In the genomic region with DNA sequence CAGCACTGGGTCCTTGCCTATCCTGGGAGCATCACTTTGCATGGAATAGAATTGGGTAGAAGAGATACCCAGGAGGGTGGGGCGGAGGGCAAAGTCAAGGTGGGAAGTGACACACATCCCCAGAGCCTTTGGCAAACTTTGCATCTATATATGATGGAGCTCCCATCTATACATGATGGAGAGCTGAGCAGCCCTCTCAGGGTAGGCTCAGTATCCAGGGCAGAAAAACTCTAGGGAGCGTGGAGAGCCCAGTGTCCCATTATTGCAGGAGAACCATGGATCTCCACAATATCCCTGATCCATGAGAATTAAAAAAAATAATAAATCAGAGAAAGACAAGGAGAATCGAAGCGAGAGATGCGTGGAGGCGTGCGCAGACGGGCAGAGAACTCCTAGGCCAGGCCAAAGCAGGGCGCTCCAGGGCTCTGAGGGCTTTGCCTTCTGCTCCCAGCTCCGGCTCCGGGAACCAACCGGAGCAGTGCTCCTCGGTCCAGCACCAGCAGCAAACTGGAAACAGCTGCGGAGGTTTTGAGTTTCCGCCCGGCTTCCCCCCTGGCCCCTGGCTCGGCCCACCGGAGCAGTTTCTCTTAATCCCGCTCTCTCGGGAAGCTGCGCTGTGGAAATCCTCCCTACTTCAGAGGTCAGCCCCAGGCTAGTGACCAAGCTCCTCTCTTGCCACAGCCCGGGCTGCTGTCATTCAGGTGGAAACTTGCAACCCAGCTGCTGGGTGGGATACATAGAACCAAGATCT, we compare ENCODE assay signal across 16 mouse cellular contexts. TPM values are rescaled to one million over a fixed set of nuclear protein-coding genes. Genes with fewer than 3 reads are reported as not detected.
DNase-seq lines count a peak whose midpoint lies in the region; ATAC-seq lines count a peak whose summit lies in the region.
"Had no signal": no experiment of that assay in that cellular context is flagged by ENCODE, and none has a peak within 500 bp of the region (broad histone marks: within the 10 kb centered on the region; RNA-seq: fewer than 3 reads in every experiment).

No protein-coding gene starts in this region.

- H3K9ac ChIP-seq in midbrain, embryonic 15.5 days: no peak overlapping the region
- H3K9ac ChIP-seq: heart, embryonic 12.5 days; hindbrain, embryonic 15.5 days had no signal

- H3K9me3 ChIP-seq in midbrain, embryonic 10.5 days (replicated peaks): no peaks in the 10 kb centered on the region
- H3K9me3 ChIP-seq in midbrain, embryonic 15.5 days: no peaks in the 10 kb centered on the region
- H3K9me3 ChIP-seq: heart, embryonic 12.5 days; hindbrain, embryonic 15.5 days had no signal

- no peaks in the 10 kb centered on the region; the same call in 1 of the 2 replicates for H3K27me3 ChIP-seq in midbrain, embryonic 10.5 days (ENCODE audit: low read depth, poor library complexity, severe bottlenecking)
- no peaks in the 10 kb centered on the region for H3K27me3 ChIP-seq in midbrain, embryonic 15.5 days (replicated peaks)
- H3K27me3 ChIP-seq: hindbrain, embryonic 15.5 days had no signal

- H3K4me1 ChIP-seq in midbrain, embryonic 10.5 days: peaks cover 14% of the 10 kb centered on the region
- H3K4me1 ChIP-seq in midbrain, embryonic 15.5 days: no peaks in the 10 kb centered on the region
- H3K4me1 ChIP-seq: hindbrain, embryonic 15.5 days had no signal

- 47% methylated on average over 22 of the region's 22 CpGs for WGBS in midbrain, embryonic 10.5 days
- 44% methylated on average over 22 of the region's 22 CpGs for WGBS in midbrain, embryonic 15.5 days

- intact Hi-C loops in gastrocnemius, postnatal 14 days (cut with DNase I; ENCODE audit: low total_unique reads): no loop called here

- peak; percentile 47 for DNase-seq in gastrocnemius, postnatal 14 days
- DNase-seq in gastrocnemius, adult 18-20 months (ENCODE audit: low spot score): no peak
- DNase-seq in midbrain, embryonic 10.5 days (ENCODE audit: low spot score): peak; percentile 48
- peak; percentile 67 for DNase-seq in forelimb bud, embryonic 11.5 days (ENCODE audit: low read depth, low spot score)
- DNase-seq in retina, embryonic 14.5 days (ENCODE audit: low spot score): peak; percentile 27
- DNase-seq in urinary bladder, postnatal 10 days (ENCODE audit: low spot score): no peak
- DNase-seq: cerebellum, adult 11 months; lung, postnatal 10 days had no signal

- no peaks in the 10 kb centered on the region for H3K36me3 ChIP-seq in midbrain, embryonic 10.5 days
- no peaks in the 10 kb centered on the region for H3K36me3 ChIP-seq in midbrain, embryonic 15.5 days (replicated peaks)
- H3K36me3 ChIP-seq: heart, embryonic 12.5 days; hindbrain, embryonic 15.5 days had no signal

- H3K27ac ChIP-seq in midbrain, embryonic 10.5 days (replicated peaks): peak overlapping the region; percentile 33; the same call in 1 of the 2 replicates
- no peak overlapping the region for H3K27ac ChIP-seq in midbrain, embryonic 15.5 days
- H3K27ac ChIP-seq: hindbrain, embryonic 15.5 days had no signal

- no peak for ATAC-seq in midbrain, embryonic 15.5 days (replicated peaks)
- no peak for ATAC-seq in erythroblast, adult 5-6 weeks (replicated peaks; ENCODE audit: low FRiP score, poor library complexity, severe bottlenecking)

- no peak overlapping the region for H3K4me2 ChIP-seq in midbrain, embryonic 15.5 days
- H3K4me2 ChIP-seq: heart, embryonic 12.5 days; hindbrain, embryonic 15.5 days had no signal

- no peak overlapping the region for H3K4me3 ChIP-seq in midbrain, embryonic 10.5 days
- H3K4me3 ChIP-seq in midbrain, embryonic 15.5 days: no peak overlapping the region
- H3K4me3 ChIP-seq: heart, embryonic 12.5 days; hindbrain, embryonic 15.5 days had no signal

RNA-seq across cellular contexts. Expression of gene Gm12830, which starts 54.7 kb away (rescaled TPM):
- total RNA-seq in gastrocnemius, postnatal 14 days (2021): not detected
- total RNA-seq in gastrocnemius, adult 18-20 months (2021): not detected
- not detected in 2 replicates for polyA plus RNA-seq in midbrain, embryonic 10.5 days (2016; fragmentation: Nextera tagmentation; extraction: Ambion mirVana)
- not detected in 2 replicates for polyA plus RNA-seq in midbrain, embryonic 15.5 days (2015; fragmentation: Nextera tagmentation; extraction: Ambion mirVana)
- total RNA-seq in erythroblast, adult 5-6 weeks (2015; ENCODE audit: low replicate concordance): not detected in 2 replicates
- not detected in 2 replicates for total RNA-seq in erythroblast, adult 5-6 weeks (2017; ENCODE audit: low replicate concordance)
- total RNA-seq: adrenal gland, postnatal 4 days; ES-E14; layer of hippocampus, adult 18-20 months; left cerebral cortex, postnatal 14 days had no signal
- polyA plus RNA-seq: heart, embryonic 12.5 days; hindbrain, embryonic 15.5 days had no signal

Comparison
In these comparisons a context has a peak if more than half of its experiments do, and no peak if none do; other contexts are left out.
1. DNase-seq: peak in gastrocnemius, postnatal 14 days (single experiment), midbrain, embryonic 10.5 days (single experiment), forelimb bud, embryonic 11.5 days (single experiment) and retina, embryonic 14.5 days (single experiment); none in gastrocnemius, adult 18-20 months (single experiment) and urinary bladder, postnatal 10 days (single experiment).